Mouse (Mus musculus): ENCODE results near the gene Olfr1349.
"Not testable (repeated sequence)": the region's sequence is repeated elsewhere in the genome, so short reads cannot be mapped to it uniquely, and the experiment has no call there.

The Olfr1349 gene

DNA sequence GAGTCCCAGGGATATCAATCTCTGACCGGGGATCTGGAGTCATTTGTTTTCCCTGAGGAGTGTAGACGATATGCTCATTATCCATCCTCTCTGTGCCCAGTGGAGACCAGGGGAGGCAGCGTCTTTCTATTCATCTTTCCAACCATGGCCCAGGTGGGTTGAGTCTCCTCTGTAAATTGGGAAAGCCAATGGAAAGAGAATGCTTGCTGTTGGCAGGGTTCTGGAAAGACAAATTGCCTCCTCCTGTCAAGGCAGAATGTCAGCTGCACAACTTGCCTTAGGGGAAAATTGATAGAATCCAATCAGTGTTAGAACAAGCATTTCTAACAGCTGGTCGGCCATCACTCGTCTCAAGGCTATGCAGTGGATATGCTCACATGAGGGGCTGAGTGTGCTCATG lies at the start of gene Olfr1349:
Olfr1349 (minus strand) TSS at position 101 of the 400 bp plus-strand sequence.
- DNase-seq (ENCODE audit: low spot score), result no peak

DNA sequence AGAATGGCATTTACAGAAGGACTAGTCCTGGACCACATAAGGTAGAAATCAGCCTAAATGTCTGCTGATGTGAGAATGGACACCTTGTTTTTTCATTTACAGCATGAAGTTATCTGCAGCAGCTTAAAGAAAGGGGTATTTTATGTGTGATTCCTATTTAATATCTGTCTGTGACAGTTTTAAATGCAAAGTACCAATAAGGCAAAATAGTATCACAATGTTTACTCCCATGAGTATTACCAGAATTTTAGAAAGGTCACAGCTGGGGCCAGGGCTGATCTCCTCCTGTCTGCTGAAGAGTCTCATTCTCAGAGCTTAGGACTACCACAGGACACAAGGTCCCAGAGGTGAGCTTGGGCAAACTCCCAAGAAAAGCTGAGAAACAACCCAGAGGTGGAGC lies 41.8 kb upstream of the Olfr1349 start, which contains the start of gene Olfr1350:
Olfr1350 (plus strand) TSS at position 301 of the 400 bp plus-strand sequence.
- DNase-seq (ENCODE audit: low spot score), result no peak

DNA sequence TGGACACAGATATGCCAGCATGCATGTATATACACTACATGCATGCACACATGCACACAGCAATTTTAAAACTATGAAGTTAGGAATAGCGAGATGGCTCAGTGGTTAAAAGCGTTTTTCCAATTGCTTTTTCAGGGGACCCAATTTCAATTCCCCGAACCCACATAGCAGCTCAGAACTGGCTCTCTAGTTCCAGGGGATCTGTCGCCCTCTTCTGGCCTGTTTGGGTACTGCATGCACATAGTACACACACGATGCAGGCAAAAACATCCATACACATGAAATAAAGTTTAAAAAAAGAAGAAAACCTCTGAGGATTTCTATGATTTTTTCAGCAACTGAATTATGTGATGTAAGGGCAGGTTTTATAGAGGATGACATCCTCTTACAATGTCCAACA lies 3.4 kb upstream of the Olfr1349 start:
- DNase-seq (ENCODE audit: low spot score), result no peak

DNA sequence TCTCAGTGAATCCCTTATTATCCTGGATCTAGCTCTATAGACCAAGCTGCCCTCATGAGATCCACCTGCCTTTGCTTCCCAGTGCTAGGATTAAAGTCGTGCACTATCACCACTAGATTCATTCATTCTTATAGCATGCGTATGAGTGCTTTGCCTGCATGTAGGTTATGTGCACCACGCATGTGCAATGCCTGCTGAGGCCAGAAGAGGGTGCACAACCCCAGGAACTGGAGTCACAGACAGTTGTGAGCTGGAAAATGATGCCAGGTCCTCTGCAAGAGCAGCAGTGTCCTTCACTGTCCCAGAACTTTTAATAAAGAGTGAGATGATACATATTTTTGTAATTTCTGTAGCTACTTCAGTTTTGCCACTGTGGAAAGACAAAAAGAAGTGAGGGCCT lies 2.3 kb upstream of the Olfr1349 start:
- no peak for DNase-seq (ENCODE audit: low spot score)

DNA sequence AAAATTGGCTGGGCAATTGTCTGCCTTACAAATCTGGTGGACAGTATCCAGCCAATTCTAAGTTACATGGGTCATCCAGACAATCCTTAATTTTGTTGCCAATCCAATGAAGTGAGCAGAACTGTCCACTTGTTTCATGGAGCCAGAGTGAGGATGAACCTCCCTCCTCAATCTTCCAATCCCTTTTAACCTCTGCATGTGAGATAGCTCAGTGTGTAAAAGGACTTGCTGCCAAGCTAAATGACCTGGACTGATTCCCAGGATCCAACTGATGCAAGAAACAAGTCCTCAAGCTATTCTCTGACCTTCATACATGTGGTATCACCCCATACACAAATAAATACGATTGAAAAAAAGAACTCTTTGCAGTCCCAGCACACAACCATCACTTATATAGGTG lies 1.1 kb downstream of the Olfr1349 start:
- no peak for DNase-seq (ENCODE audit: low spot score)

DNA sequence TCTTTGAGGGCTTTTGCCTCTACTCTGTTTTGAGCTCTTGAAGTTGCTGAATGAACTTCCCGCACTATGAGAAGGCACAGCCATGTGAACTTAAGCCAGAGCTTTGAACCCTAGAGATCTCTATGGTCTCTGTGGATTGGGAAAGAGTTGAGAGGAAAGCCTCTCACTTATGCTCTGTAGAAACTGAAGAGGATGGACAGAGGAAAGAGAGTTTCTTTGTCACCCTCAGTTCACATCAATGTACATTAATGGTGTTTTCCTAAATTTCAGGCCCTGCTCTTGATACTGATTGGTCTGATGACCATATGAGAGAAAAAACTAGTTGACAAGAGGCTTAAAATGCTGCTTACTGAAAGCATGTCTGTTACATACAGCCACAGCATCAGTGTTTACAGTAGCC lies 14.1 kb downstream of the Olfr1349 start, which contains the start of gene Olfr1348:
Olfr1348 (minus strand) TSS at position 101 of the 400 bp plus-strand sequence.
- DNase-seq (ENCODE audit: low spot score), result no peak

DNA sequence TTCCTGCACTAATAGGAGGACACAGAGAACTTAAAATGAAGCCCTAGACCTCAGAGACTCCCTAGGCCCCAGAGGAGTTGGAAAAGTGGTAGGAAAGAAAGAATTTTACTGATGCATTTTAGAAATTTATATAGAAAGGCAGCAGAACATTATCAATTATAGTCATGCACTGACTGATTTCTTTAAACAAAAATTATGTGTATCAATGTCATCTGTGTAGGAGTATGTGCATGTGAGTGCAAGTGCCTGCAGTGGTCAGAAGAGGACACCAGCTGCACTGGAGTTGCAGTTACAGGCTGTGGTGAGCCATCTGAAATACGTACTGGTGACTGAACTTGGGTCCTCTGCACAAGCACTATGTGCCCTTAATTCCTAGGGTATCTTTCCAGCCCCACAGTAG lies 23.1 kb downstream of the Olfr1349 start, which contains the start of gene Olfr1347:
Olfr1347 (minus strand) TSS at position 101 of the 400 bp plus-strand sequence.
- no peak for DNase-seq (ENCODE audit: low spot score)

DNA sequence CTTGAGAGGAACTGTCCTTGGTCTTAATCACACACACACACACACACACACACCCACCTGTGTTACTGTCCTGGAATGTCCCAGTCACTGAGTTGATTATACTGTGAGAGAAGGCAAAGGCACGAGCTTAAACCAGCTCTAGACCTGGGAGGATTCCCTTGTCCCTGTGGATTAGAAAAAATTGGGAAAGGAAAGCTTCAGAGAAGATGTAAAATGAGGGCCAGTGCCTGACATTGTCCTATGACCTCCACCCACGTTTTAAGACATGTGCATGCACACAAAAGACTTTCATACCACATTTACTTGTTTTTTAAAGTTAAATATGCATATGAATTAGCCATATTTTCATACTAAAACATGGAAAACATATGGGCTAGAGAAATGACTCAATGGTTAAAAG lies 35.9 kb downstream of the Olfr1349 start, which contains the start of gene Olfr5:
Olfr5 (minus strand) TSS at position 101 of the 400 bp plus-strand sequence.
- no peak for DNase-seq (ENCODE audit: low spot score)

DNA sequence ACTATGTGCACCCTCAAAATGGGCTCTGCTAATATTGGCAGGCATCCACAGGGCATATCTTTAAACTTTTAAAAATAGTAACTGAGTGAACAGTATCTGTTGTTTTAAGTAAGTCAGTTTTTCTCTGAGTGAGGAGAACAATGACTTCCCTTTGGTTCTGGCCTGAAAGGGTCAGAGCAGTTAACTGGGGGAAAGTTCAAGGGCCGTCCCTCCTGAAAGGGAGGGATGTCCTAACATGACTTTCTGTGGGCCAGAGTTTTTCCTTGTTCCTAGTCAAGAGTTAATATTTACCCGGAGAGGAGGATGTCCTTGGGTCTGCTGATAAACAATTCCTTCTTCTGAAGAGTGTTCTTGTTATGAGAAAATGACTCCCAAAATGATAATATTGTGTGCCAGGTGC lies 45.1 kb downstream of the Olfr1349 start:
- DNase-seq (ENCODE audit: low spot score), result not testable (repeated sequence)

DNA sequence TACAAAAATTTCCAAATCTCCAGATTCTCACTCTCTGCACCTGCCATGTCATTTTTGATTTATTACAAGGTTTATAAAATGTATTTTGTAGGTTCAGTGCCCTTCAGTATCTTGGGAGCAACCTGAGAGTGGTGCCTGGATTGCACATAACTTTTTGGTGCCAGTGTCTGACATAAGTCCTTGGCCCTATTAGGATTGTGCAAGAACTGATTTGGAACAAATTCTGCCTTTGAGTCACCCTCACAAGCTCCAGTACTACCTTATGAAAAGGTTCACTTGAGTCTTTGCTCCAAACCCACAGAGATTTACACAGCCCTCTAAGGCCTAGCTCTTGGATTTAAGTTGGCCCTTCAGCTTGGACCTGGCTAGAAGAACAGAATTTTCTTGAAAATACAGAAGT lies 55.8 kb downstream of the Olfr1349 start, which contains the start of gene Olfr1346:
Olfr1346 (plus strand) TSS at position 151 of the 400 bp plus-strand sequence.
- no peak for DNase-seq (ENCODE audit: low spot score)

Data from urinary bladder, postnatal 14 days (tissue).